Mouse (Mus musculus) limb, embryonic 12.5 days (tissue): ENCODE results near the gene Olfr351. TPM values are rescaled to one million over a fixed set of nuclear protein-coding genes. Genes with fewer than 3 reads are reported as not detected.

Experiments
- ATAC-seq: fragments of 200-750 bp; cut with Nextera tagmentation; 2 replicates; pipeline ENCODE4 v1.8.0; 2017; ENCODE audit warnings: low read depth, moderate TSS enrichment; ENCODE audit not compliant: insufficient number of reproducible peaks, insufficient read depth, low FRiP score, low TSS enrichment
- H3K27ac ChIP-seq: fragments of 300-500 bp; sonication (generic); 2 replicates; pipeline ENCODE4 v1.5.1; 2016; ENCODE audit warnings: mild to moderate bottlenecking, moderate library complexity
- H3K27me3 ChIP-seq: fragments of 300-500 bp; sonication (generic); 2 replicates; pipeline ENCODE4 v1.6.1; 2016; ENCODE audit warnings: mild to moderate bottlenecking, moderate library complexity
- H3K36me3 ChIP-seq: fragments of 300-500 bp; sonication (generic); 2 replicates; pipeline ENCODE4 v1.6.1; 2016; ENCODE audit warnings: mild to moderate bottlenecking, moderate library complexity
- H3K4me1 ChIP-seq: fragments of 300-500 bp; sonication (generic); replicated peaks from 2 replicates; pipeline ENCODE4 v1.6.1; 2016
- H3K4me2 ChIP-seq: fragments of 300-500 bp; sonication (generic); 2 replicates; pipeline ENCODE4 v1.6.1; 2016; ENCODE audit warnings: mild to moderate bottlenecking, moderate library complexity
- H3K4me3 ChIP-seq: fragments of 300-500 bp; sonication (generic); replicated peaks from 2 replicates; pipeline ENCODE4 v1.5.1; 2016; ENCODE audit warnings: mild to moderate bottlenecking
- H3K9ac ChIP-seq: fragments of 300-500 bp; sonication (generic); replicated peaks from 2 replicates; pipeline ENCODE4 v1.6.1; 2016; ENCODE audit warnings: mild to moderate bottlenecking, moderate library complexity
- H3K9me3 ChIP-seq: fragments of 300-500 bp; sonication (generic); 2 replicates; pipeline ENCODE4 v1.6.1; 2016; ENCODE audit warnings: mild to moderate bottlenecking, moderate library complexity
- WGBS: fragments of 180-500 bp; shearing (Covaris S2); methylation state at CpG from one replicate; pipeline ENCODE4 v1.1.7; 2016; 5-methylcytosine and 5-hydroxymethylcytosine counted together
- polyA plus RNA-seq: library from polyadenylated mRNA; unstranded; fragments of >200 nt; fragmentation: Nextera tagmentation; extraction: Ambion mirVana; gene quantifications from 2 replicates; pipeline ENCODE4 v1.2.1, GENCODE M21; 2016

The Olfr351 gene
- polyA plus RNA-seq, result not detected in 2 replicates

DNA sequence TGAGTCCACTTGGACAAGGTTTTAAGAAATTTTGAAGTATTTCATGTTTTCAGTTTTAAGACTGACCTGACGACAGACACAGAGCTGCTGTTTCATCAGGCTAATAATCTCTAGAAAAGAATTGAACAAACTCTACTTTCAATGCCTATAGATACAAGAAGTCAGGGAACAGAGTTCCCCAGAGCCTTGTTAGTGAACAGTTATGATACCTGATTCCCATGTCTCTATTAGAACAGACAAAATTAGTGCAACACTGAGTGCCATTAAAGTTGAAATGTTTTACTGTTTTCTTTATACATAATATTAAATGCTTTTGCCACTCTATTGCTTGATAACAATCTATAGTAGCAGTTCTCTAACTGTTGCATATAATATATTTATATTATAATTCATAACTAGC is at the start of gene Olfr351:
Olfr351 (minus strand) TSS at position 101 of the 400 bp plus-strand sequence.
- 86% methylated on average over 1 of the region's 1 CpGs for WGBS
- no peaks in the 10 kb centered on the region for H3K27me3 ChIP-seq

GRCm38 (mm10) chr2:36905380-36905779 is 42.9 kb upstream of the Olfr351 start, which contains the start of gene Olfr354:
Olfr354 (plus strand) TSS chr2:36905680.
- no peak within 1 kb of the TSS for H3K27ac ChIP-seq
- H3K9me3 ChIP-seq, result peaks cover 7% of the 10 kb centered on the region; the same call in 1 of the 2 replicates
- no peak within 1 kb of the TSS for H3K4me2 ChIP-seq
- no peaks in the 10 kb centered on the region for H3K36me3 ChIP-seq
- H3K9ac ChIP-seq, result no peak within 1 kb of the TSS
- ATAC-seq, result no peak
- no peaks in the 10 kb centered on the region for H3K4me1 ChIP-seq
- no peak within 1 kb of the TSS for H3K4me3 ChIP-seq
- H3K27me3 ChIP-seq, result no peaks in the 10 kb centered on the region

More for the DNA sequence above, at the start of gene Olfr351:
- Histone ChIP-seq H3K4me1 (no peaks in the 10 kb centered on the region), H3K36me3 (no peaks in the 10 kb centered on the region), H3K9me3 (peaks cover 20% of the 10 kb centered on the region; the same call in 1 of the 2 replicates), H3K27ac (no peak within 1 kb of the TSS), H3K4me2 (no peak within 1 kb of the TSS), H3K9ac (no peak within 1 kb of the TSS), H3K4me3 (no peak within 1 kb of the TSS)
- ATAC-seq, result no peak

DNA sequence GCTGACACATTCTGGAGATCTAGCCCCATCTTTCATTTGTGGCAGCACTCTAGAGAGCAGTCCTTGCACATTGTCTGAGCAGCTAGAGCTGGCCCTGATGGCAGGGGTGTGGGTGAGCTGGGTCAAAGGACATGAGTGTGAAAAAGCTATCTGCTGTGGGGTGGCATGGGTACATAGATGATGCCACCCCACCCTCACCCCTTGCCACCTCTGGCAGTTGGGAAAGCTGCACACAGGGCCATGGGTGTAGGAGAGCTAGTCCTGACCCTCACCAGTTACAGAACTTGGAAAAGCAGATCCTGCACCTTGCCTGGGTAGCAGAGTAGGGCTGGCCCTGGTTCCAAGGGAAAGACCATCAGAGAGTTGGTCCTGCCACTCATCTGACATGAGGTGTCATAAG is 34.7 kb upstream of the Olfr351 start:
- ATAC-seq, result no peak
- H3K9ac ChIP-seq, result no peak overlapping the region
- no peak overlapping the region for H3K4me3 ChIP-seq
- no peaks in the 10 kb centered on the region for H3K27me3 ChIP-seq
- no peak overlapping the region for H3K4me2 ChIP-seq
- no peaks in the 10 kb centered on the region for H3K4me1 ChIP-seq
- no peak overlapping the region for H3K27ac ChIP-seq
- H3K36me3 ChIP-seq, result no peaks in the 10 kb centered on the region
- H3K9me3 ChIP-seq, result peaks cover 31% of the 10 kb centered on the region

DNA sequence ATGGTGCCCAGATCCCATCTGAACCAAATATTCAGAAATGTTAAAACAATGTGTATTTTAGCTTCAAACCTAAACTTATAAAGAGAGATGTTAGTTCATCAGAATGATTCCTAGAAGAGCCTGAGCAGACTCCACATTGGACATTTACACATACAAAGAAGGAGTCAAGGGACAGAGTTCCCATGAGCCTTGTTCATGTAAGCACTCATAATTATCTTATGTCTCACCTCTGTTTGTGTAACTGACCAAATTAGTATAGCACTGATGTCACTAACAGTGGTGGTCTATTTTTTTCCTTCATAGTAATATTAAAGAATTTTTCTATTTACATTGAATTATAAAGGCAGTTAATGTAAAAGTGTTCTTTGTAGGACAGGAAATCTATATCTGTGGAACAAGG is 30.4 kb upstream of the Olfr351 start, which contains the start of gene Olfr353:
Olfr353 (minus strand) TSS at position 101 of the 400 bp plus-strand sequence.
- no peak within 1 kb of the TSS for H3K27ac ChIP-seq
- H3K4me2 ChIP-seq, result no peak within 1 kb of the TSS
- no peak for ATAC-seq

DNA sequence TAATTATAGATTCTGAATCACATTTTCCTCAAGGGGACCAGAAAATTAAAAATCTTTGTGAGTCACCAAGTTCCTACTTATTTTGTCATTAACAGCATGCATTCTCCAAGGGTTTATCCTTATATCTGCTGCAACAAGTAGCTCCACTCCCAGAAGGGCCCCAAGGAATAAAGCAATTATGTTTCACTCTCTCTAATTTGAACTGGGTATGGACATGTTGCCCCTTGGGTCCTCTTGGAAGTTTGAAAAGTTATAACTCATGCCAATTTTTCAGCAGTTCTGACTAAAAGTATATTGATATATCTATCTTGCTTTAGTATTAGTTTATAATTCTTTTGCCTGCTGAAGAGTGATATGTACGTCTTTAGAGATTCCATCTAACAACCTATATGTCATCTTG is 5.7 kb upstream of the Olfr351 start, which contains the start of gene Olfr352:
Olfr352 (plus strand) TSS at position 301 of the 400 bp plus-strand sequence.
- 76% methylated on average over 1 of the region's 1 CpGs for WGBS
- H3K9me3 ChIP-seq, result peaks cover 14% of the 10 kb centered on the region; the same call in 1 of the 2 replicates
- ATAC-seq, result no peak

More for the DNA sequence above, 30.4 kb upstream of the Olfr351 start, which contains the start of gene Olfr353:
- no peak within 1 kb of the TSS for H3K4me3 ChIP-seq
- H3K27me3 ChIP-seq, result no peaks in the 10 kb centered on the region
- H3K36me3 ChIP-seq, result no peaks in the 10 kb centered on the region
- H3K4me1 ChIP-seq, result no peaks in the 10 kb centered on the region
- peaks cover 28% of the 10 kb centered on the region; the same call in 1 of the 2 replicates for H3K9me3 ChIP-seq
- no peak within 1 kb of the TSS for H3K9ac ChIP-seq

GRCm38 (mm10) chr2:36846010-36846409 is 16.4 kb downstream of the Olfr351 start, which contains the start of gene Olfr350:
Olfr350 (plus strand) TSS chr2:36846310.
- Histone ChIP-seq H3K27me3 (no peaks in the 10 kb centered on the region), H3K4me2 (no peak within 1 kb of the TSS), H3K9ac (no peak within 1 kb of the TSS), H3K4me3 (no peak within 1 kb of the TSS), H3K4me1 (no peaks in the 10 kb centered on the region), H3K27ac (no peak within 1 kb of the TSS), H3K9me3 (peaks cover 25% of the 10 kb centered on the region), H3K36me3 (no peaks in the 10 kb centered on the region)
- no peak for ATAC-seq
- 91% methylated on average over 1 of the region's 1 CpGs for WGBS

More for the DNA sequence above, 5.7 kb upstream of the Olfr351 start, which contains the start of gene Olfr352:
- no peak within 1 kb of the TSS for H3K4me2 ChIP-seq
- H3K4me3 ChIP-seq, result no peak within 1 kb of the TSS
- no peaks in the 10 kb centered on the region for H3K4me1 ChIP-seq
- no peak within 1 kb of the TSS for H3K27ac ChIP-seq
- no peak within 1 kb of the TSS for H3K9ac ChIP-seq
- no peaks in the 10 kb centered on the region for H3K36me3 ChIP-seq
- no peaks in the 10 kb centered on the region for H3K27me3 ChIP-seq

DNA sequence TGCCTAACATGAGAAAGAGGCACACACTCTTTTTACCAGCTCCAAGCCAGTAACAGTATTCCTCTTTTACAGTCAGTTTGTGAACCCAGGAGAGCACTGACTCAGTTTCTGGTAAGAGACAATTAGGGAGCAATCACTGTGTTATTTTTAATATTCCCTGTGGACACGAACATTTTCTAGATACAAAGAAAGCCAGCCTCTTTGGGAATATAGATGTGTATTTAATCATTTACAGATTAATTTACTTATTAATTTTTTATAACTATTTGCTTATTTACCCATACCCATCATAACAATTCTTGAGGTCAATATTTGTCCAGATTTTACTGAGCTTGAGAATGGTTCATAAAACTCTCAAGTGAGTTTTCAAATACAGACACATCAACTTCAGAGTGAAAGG is 45.5 kb downstream of the Olfr351 start, which contains the start of gene Olfr3:
Olfr3 (minus strand) TSS at position 101 of the 400 bp plus-strand sequence.
- Histone ChIP-seq H3K27ac (no peak within 1 kb of the TSS), H3K9me3 (peaks cover 35% of the 10 kb centered on the region), H3K27me3 (no peaks in the 10 kb centered on the region), H3K36me3 (no peaks in the 10 kb centered on the region), H3K4me2 (no peak within 1 kb of the TSS), H3K4me1 (no peaks in the 10 kb centered on the region), H3K9ac (no peak within 1 kb of the TSS), H3K4me3 (no peak within 1 kb of the TSS)
- 74% methylated on average over 1 of the region's 1 CpGs for WGBS
- no peak for ATAC-seq

Other genes with a start within 250 kb of the Olfr351 start
- not detected in 2 replicates for gene Olfr345, start 222.6 kb downstream of the Olfr351 start, polyA plus RNA-seq
- not detected in 2 replicates for gene Olfr346, start 176.9 kb downstream of the Olfr351 start, polyA plus RNA-seq
- gene Olfr347, start 130.8 kb downstream of the Olfr351 start, polyA plus RNA-seq, result not detected in 2 replicates
- not detected in 2 replicates for gene Olfr348, start 78.4 kb downstream of the Olfr351 start, polyA plus RNA-seq
- gene Olfr50, start 72.1 kb downstream of the Olfr351 start, polyA plus RNA-seq, result not detected in 2 replicates
- not detected in 2 replicates for gene Olfr3, start 45.6 kb downstream of the Olfr351 start, polyA plus RNA-seq
- gene Olfr350, start 16.4 kb downstream of the Olfr351 start, polyA plus RNA-seq, result not detected in 2 replicates
- not detected in 2 replicates for gene Olfr352, start 5.8 kb upstream of the Olfr351 start, polyA plus RNA-seq
- not detected in 2 replicates for gene Olfr353, start 30.3 kb upstream of the Olfr351 start, polyA plus RNA-seq
- gene Olfr354, start 43.0 kb upstream of the Olfr351 start, polyA plus RNA-seq, result not detected in 2 replicates
- gene Olfr355, start 66.2 kb upstream of the Olfr351 start, polyA plus RNA-seq, result not detected in 2 replicates
- gene Olfr356, start 74.5 kb upstream of the Olfr351 start, polyA plus RNA-seq, result not detected in 2 replicates
- not detected in 2 replicates for gene Olfr357, start 131.2 kb upstream of the Olfr351 start, polyA plus RNA-seq
- gene Olfr358, start 146.7 kb upstream of the Olfr351 start, polyA plus RNA-seq, result not detected in 2 replicates
- gene Olfr360, start 203.1 kb upstream of the Olfr351 start, polyA plus RNA-seq, result not detected in 2 replicates
- not detected in 2 replicates for gene Olfr361, start 226.6 kb upstream of the Olfr351 start, polyA plus RNA-seq